Mouse (Mus musculus) forebrain, embryonic 11.5 days (tissue): ENCODE measurements around the gene Cpne1. TPM values are rescaled to one million over a fixed set of nuclear protein-coding genes. Genes with fewer than 3 reads are reported as not detected.

ENCODE experiments used
- ATAC-seq: fragments of 200-750 bp; cut with Nextera tagmentation; replicated peaks from 2 replicates; pipeline ENCODE4 v1.8.0; 2017; ENCODE audit warnings: moderate TSS enrichment; ENCODE audit not compliant: low FRiP score
- DNase-seq: peaks from one replicate; pipeline ENCODE4 v3.0.0-alpha.2; 2017; ENCODE audit warnings: low spot score
- H3K27ac ChIP-seq: fragments of 300-500 bp; sonication (generic); 2 replicates; pipeline ENCODE4 v1.5.1; 2014; ENCODE audit warnings: low read depth, low read length
- H3K27me3 ChIP-seq: fragments of 300-500 bp; sonication (generic); 2 replicates; pipeline ENCODE4 v1.6.1; 2014; ENCODE audit warnings: mild to moderate bottlenecking, low read length, mixed read lengths; ENCODE audit not compliant: control insufficient read depth, insufficient read depth
- H3K36me3 ChIP-seq: fragments of 300-500 bp; sonication (generic); 2 replicates; pipeline ENCODE4 v1.6.1; 2014; ENCODE audit warnings: mild to moderate bottlenecking, low read length, moderate library complexity, mixed read lengths; ENCODE audit not compliant: control insufficient read depth, insufficient read depth
- H3K4me1 ChIP-seq: fragments of 300-500 bp; sonication (generic); replicated peaks from 2 replicates; pipeline ENCODE4 v1.6.1; 2014; ENCODE audit warnings: low read length, mixed read lengths; ENCODE audit not compliant: control insufficient read depth, insufficient read depth
- H3K4me2 ChIP-seq: fragments of 300-500 bp; sonication (generic); 2 replicates; pipeline ENCODE4 v1.6.1; 2014; ENCODE audit warnings: low read depth, mild to moderate bottlenecking, low read length, moderate library complexity, mixed read lengths; ENCODE audit not compliant: severe bottlenecking
- H3K4me3 ChIP-seq: fragments of 300-500 bp; sonication (generic); 2 replicates; pipeline ENCODE4 v1.5.1; 2014; ENCODE audit warnings: low read depth, low read length
- H3K9ac ChIP-seq: fragments of 300-500 bp; sonication (generic); 2 replicates; pipeline ENCODE4 v1.6.1; 2014; ENCODE audit warnings: low read length
- H3K9me3 ChIP-seq: fragments of 300-500 bp; sonication (generic); 2 replicates; pipeline ENCODE4 v1.6.1; 2016; ENCODE audit warnings: low read length, mixed read lengths; ENCODE audit not compliant: control insufficient read depth
- whole genome bisulfite sequencing: fragments of 180-500 bp; shearing (Covaris S2); extraction: QIAGEN DNeasy Blood & Tissue Kit; methylation state at CpG from one replicate; pipeline ENCODE4 v1.1.7; 2014; 5-methylcytosine and 5-hydroxymethylcytosine counted together
- polyA plus RNA-seq: library from polyadenylated mRNA; unstranded; fragments of >200 nt; fragmentation: Nextera tagmentation; extraction: Ambion mirVana; gene quantifications from 2 replicates; pipeline ENCODE4 v1.2.1, GENCODE M21; 2014

Gene Cpne1
- polyA plus RNA-seq, 1 experiment from 2014 or later = 58.8 TPM

GRCm38 (mm10) chr2:156039390-156039789 is 72.4 kb downstream of the Cpne1 start:
- Histone ChIP-seq H3K4me2 (no peak overlapping the region), H3K9ac (no peak overlapping the region), H3K27ac (no peak overlapping the region), H3K9me3 (no peaks in the 10 kb centered on the region), H3K4me3 (no peak overlapping the region), H3K36me3 (no peaks in the 10 kb centered on the region), H3K4me1 (no peaks in the 10 kb centered on the region), H3K27me3 (no peaks in the 10 kb centered on the region)
- no peak for ATAC-seq
- DNase-seq = no peak
- 93% methylated on average over 3 of the region's 3 CpGs for WGBS

- no peaks in the 10 kb centered on the region for H3K9me3 ChIP-seq
- H3K4me2 ChIP-seq = no peak overlapping the region
- no peaks in the 10 kb centered on the region for H3K36me3 ChIP-seq
- no peaks in the 10 kb centered on the region for H3K27me3 ChIP-seq
- no peaks in the 10 kb centered on the region for H3K4me1 ChIP-seq
- H3K9ac ChIP-seq = no peak overlapping the region
- no peak overlapping the region for H3K27ac ChIP-seq
- ATAC-seq (no peak), DNase-seq (no peak)
- no peak overlapping the region for H3K4me3 ChIP-seq
Measured at GRCm38 (mm10) chr2:156025482-156025881, 86.3 kb downstream of the Cpne1 start.

Other genes with a start within 250 kb of the Cpne1 start
- 70.0 and 78.0 TPM in 2 replicates for gene Uqcc1, start 181.7 kb downstream of the Cpne1 start, polyA plus RNA-seq
- not detected in 2 replicates for gene Gm15557, start 171.2 kb downstream of the Cpne1 start, polyA plus RNA-seq
- 1.8 and 2.0 TPM in 2 replicates for gene Gdf5, start 166.6 kb downstream of the Cpne1 start, polyA plus RNA-seq
- gene Cep250, start 155.5 kb downstream of the Cpne1 start, polyA plus RNA-seq = 27.4 and 28.8 TPM in 2 replicates
- 1.5 and 1.6 TPM in 2 replicates for gene 6430550D23Rik, start 104.0 kb downstream of the Cpne1 start, polyA plus RNA-seq
- gene Ergic3, start 103.9 kb downstream of the Cpne1 start, polyA plus RNA-seq = 169 and 207 TPM in 2 replicates
- gene Fer1l4, start 59.0 kb downstream of the Cpne1 start, polyA plus RNA-seq = not detected in 2 replicates
- gene Spag4, start 46.8 kb downstream of the Cpne1 start, polyA plus RNA-seq = 5.0 and 6.3 TPM in 2 replicates
- 45.7 and 47.6 TPM in 2 replicates for gene Rbm12, start within 50 bp of the Cpne1 start, polyA plus RNA-seq
- 18.8 and 20.8 TPM in 2 replicates for gene Gm28036, start 15.1 kb upstream of the Cpne1 start, polyA plus RNA-seq
- 345 and 347 TPM in 2 replicates for gene Romo1, start 32.1 kb upstream of the Cpne1 start, polyA plus RNA-seq
- 37.2 and 38.3 TPM in 2 replicates for gene Nfs1, start 32.2 kb upstream of the Cpne1 start, polyA plus RNA-seq
- gene Rbm39, start 68.3 kb upstream of the Cpne1 start, polyA plus RNA-seq = 630 and 681 TPM in 2 replicates
- 87.7 and 92.9 TPM in 2 replicates for gene Phf20, start 84.5 kb upstream of the Cpne1 start, polyA plus RNA-seq
- gene Cnbd2, start 200.3 kb upstream of the Cpne1 start, polyA plus RNA-seq = 3.6 and 4.5 TPM in 2 replicates
- 78.0 and 84.0 TPM in 2 replicates for gene Scand1, start 200.7 kb upstream of the Cpne1 start, polyA plus RNA-seq